Mouse (Mus musculus) testis, adult 2 months (tissue): ENCODE measurements around the gene Rps4x.

Source experiments
- CTCF ChIP-seq: fragments of 200-500 bp; IDR thresholded peaks from 2 replicates; pipeline ENCODE4 v1.5.1; 2012; ENCODE audit warnings: low read depth, mild to moderate bottlenecking, inconsistent platforms, low read length, moderate library complexity; ENCODE audit not compliant: control insufficient read depth, insufficient read depth, insufficient replicate concordance
- POLR2A ChIP-seq: fragments of 200-500 bp; IDR thresholded peaks from 2 replicates; pipeline ENCODE4 v1.6.1; 2012; ENCODE audit warnings: low read depth, mild to moderate bottlenecking, inconsistent platforms, low read length, moderate library complexity; ENCODE audit not compliant: control insufficient read depth

- TF ChIP-seq POLR2A = peak; percentile 66
- no peak for TF ChIP-seq CTCF
Measured at GRCm38 (mm10) chrX:102156618-102157422, 32.4 kb downstream of the Rps4x start, which contains the start of gene Ercc6l.
